Mouse (Mus musculus): ENCODE measurements around the gene Gabarapl2. TPM values are rescaled to one million over a fixed set of nuclear protein-coding genes. Genes with fewer than 3 reads are reported as not detected.
"Not testable (repeated sequence)": the region's sequence is repeated elsewhere in the genome, so short reads cannot be mapped to it uniquely, and the experiment has no call there.

The Gabarapl2 gene
- polyA plus RNA-seq, 1 experiment from 2014 or later, result 220 TPM

DNA sequence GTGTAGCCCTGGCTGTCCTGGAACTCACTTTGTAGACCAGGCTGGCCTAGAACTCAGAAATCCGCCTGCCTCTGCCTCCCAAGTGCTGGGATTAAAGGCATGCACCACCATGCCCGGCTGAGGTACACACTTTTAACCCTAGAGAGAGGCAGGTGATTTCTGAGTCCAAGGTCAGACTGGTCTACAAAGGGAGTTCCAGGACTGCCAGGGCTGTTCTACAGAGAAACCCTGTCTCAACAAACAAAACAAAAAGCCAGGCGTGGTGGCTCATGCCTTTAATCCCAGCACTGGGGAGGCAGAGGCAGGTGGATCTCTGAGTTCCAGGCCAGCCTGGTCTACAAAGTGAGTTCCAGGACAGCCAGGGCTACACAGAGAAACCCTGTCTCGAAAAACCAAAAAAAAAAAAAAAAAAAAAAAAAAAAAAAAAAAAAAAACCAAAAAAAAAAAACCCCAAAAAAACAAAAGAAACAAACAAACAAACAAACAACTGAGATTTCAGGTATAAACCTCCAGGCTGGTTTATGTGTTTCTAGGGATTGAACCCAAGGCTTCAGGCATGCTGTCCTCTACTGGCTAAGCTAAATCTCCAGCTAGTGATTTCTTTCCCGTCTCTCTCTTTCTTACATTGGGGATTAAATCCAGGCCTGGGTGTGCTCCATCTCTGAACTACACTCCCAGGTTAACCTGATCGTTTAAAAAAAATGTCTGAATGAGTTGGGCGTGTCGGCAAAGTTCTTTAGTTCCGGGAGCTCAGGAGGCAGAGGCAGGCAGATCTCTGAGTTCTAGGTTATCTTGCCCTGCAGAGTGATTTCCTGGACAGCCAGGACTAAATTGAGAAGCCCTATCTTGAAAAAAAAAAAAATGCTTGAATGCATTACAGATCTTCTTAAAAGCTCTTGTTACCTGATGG, 2.2 kb upstream of the Gabarapl2 start:
- H3K4me3 ChIP-seq; H3K4me2 ChIP-seq; ATAC-seq (replicated peaks; ENCODE audit: insufficient number of reproducible peaks, insufficient read depth, low FRiP score, low read depth); H3K36me3 ChIP-seq; H3K27me3 ChIP-seq; H3K9me3 ChIP-seq (replicated peaks); H3K27ac ChIP-seq; H3K9ac ChIP-seq: not testable (repeated sequence)
- H3K4me1 ChIP-seq (replicated peaks), result peaks cover 21% of the 10 kb centered on the region
- 87% methylated on average over 9 of the region's 9 CpGs for WGBS

DNA sequence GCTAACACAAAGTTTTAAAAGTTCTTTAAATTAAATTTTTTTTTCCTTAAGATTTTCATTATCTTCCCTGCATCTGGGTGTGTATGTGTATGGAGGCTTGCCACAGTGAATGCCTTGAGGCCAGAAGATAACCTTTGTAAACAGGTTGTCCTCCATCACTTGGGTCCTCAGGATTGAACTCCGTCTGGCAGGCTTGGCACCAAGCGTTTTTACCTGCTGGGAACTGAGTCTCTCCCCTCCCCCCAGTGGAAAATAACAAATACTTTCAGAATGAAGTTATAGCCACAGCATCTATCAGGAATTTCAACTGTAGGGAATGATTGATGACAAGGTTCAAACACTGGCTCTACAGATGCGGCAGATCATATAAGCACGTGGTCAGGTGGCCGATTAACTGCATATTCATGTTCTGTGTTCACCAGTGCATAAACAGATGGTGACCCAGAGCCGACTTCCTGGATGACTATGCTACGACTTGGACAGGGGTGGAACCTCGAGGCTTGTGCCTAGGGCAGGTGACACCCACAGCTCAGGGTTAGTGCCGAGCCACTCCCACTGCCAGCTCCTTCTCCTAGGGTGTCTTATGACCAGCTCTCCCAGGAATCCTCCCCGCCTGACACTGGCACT, 874 bp upstream of the Gabarapl2 start:
- Histone ChIP-seq H3K9me3 (replicated peaks) (no peaks in the 10 kb centered on the region), H3K4me2 (peak overlapping the region; percentile 92), H3K27ac (peak overlapping the region; percentile 79), H3K36me3 (peaks cover 21% of the 10 kb centered on the region), H3K4me3 (peak overlapping the region; percentile 98), H3K4me1 (replicated peaks) (peaks cover 19% of the 10 kb centered on the region), H3K27me3 (no peaks in the 10 kb centered on the region), H3K9ac (peak overlapping the region; percentile 86; the same call in 1 of the 2 replicates)
- 4% methylated on average over 10 of the region's 10 CpGs for WGBS
- peak; percentile 60 for ATAC-seq (replicated peaks; ENCODE audit: insufficient number of reproducible peaks, insufficient read depth, low FRiP score, low read depth)

DNA sequence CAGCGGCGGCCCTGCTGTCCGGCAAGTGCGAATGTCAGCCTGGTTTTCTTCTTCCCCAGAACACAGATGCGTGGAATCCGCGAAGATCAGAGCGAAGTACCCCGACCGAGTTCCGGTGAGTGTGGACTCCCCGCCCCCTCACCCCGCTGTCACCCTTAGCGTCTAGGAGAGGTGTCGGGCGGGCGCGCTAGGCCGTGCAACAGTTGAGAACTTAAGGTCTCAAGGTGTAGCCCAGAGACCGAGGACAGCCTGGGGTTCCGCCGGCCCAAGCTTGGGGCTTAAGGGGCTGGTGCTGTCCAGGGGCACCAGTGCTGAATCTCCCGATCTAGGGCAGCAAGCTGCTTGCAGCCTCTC, 575 bp downstream of the Gabarapl2 start:
- H3K36me3 ChIP-seq, result peaks cover 30% of the 10 kb centered on the region
- ATAC-seq (replicated peaks; ENCODE audit: insufficient number of reproducible peaks, insufficient read depth, low FRiP score, low read depth), result peak; percentile 23; the same call in 1 of the 2 replicates
- under 1% methylated on average over 23 of the region's 23 CpGs for WGBS

DNA sequence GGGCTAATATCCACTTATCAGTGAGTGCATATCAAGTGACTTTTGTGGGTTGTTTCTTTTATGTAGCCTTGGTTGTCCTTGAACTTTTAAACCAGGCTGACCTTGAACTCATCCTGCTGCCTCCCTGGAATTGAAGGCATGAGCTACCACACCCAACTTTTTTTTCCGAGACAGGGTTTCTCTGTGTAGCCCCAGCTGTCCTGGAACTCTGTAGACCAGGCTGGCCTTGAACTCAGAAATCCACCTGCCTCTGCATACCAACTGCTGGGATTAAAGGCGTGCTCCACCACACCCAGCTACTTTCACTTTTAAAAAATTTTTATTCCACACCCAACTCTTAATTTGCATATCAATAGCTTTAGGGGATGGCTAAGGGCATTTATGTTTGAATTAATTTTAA, 3.0 kb downstream of the Gabarapl2 start:
- H3K4me1 ChIP-seq (replicated peaks), result peaks cover 19% of the 10 kb centered on the region
- peaks cover 47% of the 10 kb centered on the region for H3K36me3 ChIP-seq
- no peaks in the 10 kb centered on the region for H3K9me3 ChIP-seq (replicated peaks)
- 89% methylated on average over 2 of the region's 2 CpGs for WGBS
- no peak overlapping the region for H3K4me3 ChIP-seq
- no peaks in the 10 kb centered on the region for H3K27me3 ChIP-seq
- no peak overlapping the region for H3K9ac ChIP-seq
- ATAC-seq (replicated peaks; ENCODE audit: insufficient number of reproducible peaks, insufficient read depth, low FRiP score, low read depth), result no peak
- H3K4me2 ChIP-seq, result no peak overlapping the region
- no peak overlapping the region for H3K27ac ChIP-seq

More for the DNA sequence above, 575 bp downstream of the Gabarapl2 start:
- Histone ChIP-seq H3K9me3 (replicated peaks) (no peaks in the 10 kb centered on the region), H3K27me3 (no peaks in the 10 kb centered on the region), H3K27ac (peak overlapping the region; percentile 79), H3K4me3 (peak overlapping the region; percentile 98), H3K9ac (peak overlapping the region; percentile 86), H3K4me1 (replicated peaks) (peaks cover 19% of the 10 kb centered on the region), H3K4me2 (peak overlapping the region; percentile 92)

DNA sequence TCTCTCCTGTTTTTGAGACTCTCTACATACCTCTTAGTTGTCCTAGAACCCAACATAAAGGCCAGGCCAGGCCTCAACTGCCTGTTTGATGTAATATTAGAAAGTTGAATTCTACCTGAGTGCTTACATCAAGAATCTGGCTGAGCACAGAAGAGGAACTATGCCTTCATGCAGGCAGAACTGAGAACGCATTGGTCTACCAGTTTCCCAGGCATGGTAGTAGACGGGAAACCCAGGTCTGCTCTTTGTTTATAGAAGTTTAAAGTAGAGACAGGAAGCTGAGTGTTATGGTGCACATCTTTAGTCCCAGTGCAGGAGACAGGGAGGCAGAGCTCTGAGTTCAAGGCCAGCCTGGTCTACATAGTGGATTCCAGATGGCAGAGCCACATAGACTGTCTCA, 6.6 kb downstream of the Gabarapl2 start:
- Histone ChIP-seq H3K36me3 (peaks cover 60% of the 10 kb centered on the region), H3K4me2 (no peak overlapping the region), H3K9me3 (replicated peaks) (no peaks in the 10 kb centered on the region), H3K27me3 (no peaks in the 10 kb centered on the region), H3K27ac (no peak overlapping the region), H3K9ac (no peak overlapping the region), H3K4me1 (replicated peaks) (peaks cover under 1% of the 10 kb centered on the region), H3K4me3 (no peak overlapping the region)
- ATAC-seq (replicated peaks; ENCODE audit: insufficient number of reproducible peaks, insufficient read depth, low FRiP score, low read depth), result no peak
- WGBS, result 88% methylated on average over 2 of the region's 2 CpGs

DNA sequence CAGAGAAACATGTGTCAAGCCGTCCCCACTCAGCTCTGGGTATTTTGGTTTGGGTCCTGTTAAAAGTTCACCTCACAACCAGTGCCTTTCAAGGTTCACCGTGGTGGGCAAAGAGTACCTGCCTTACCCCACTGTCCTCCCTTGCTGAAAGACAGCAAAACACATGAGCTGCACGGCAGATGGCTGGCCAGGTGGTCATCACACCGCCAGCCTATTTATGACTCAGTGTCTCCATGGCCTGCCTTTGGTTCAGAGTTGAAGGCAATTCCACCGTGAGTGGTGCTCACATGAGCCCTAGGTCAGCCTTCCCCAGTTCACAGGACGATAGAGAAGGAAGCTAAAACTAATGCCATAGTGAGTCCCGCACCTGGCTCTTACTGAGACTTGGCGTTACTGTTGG, 7.5 kb downstream of the Gabarapl2 start:
- Histone ChIP-seq H3K9ac (no peak overlapping the region), H3K9me3 (replicated peaks) (no peaks in the 10 kb centered on the region), H3K27me3 (no peaks in the 10 kb centered on the region), H3K4me1 (replicated peaks) (no peaks in the 10 kb centered on the region), H3K4me3 (no peak overlapping the region), H3K36me3 (peaks cover 56% of the 10 kb centered on the region), H3K27ac (no peak overlapping the region), H3K4me2 (no peak overlapping the region)
- ATAC-seq (replicated peaks; ENCODE audit: insufficient number of reproducible peaks, insufficient read depth, low FRiP score, low read depth), result no peak
- 88% methylated on average over 8 of the region's 8 CpGs for WGBS

DNA sequence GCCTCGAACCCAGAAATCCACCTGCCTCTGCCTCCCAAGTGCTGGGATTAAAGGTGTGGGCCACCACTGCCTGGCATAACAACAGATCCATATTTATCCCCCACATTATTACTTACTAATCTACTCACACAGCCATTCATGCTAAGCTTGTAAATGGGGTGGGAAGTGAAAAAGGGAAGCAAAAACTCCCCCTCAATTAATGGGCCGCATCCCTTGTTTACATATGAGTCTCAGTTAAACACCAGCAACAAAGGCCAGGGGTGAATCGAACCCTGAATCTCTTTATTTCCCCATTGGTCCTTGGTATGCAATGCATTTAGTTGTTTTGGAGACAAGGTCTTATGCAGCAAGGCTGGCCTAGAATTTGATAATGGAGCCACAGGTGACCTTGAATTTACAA, 10.3 kb downstream of the Gabarapl2 start:
- H3K36me3 ChIP-seq, result peaks cover 55% of the 10 kb centered on the region
- ATAC-seq (replicated peaks; ENCODE audit: insufficient number of reproducible peaks, insufficient read depth, low FRiP score, low read depth), result no peak
- no peaks in the 10 kb centered on the region for H3K4me1 ChIP-seq (replicated peaks)
- H3K4me3 ChIP-seq, result no peak overlapping the region
- no peak overlapping the region for H3K9ac ChIP-seq
- 86% methylated on average over 3 of the region's 3 CpGs for WGBS
- H3K4me2 ChIP-seq, result no peak overlapping the region
- H3K27ac ChIP-seq, result no peak overlapping the region
- H3K9me3 ChIP-seq (replicated peaks), result no peaks in the 10 kb centered on the region
- H3K27me3 ChIP-seq, result no peaks in the 10 kb centered on the region

DNA sequence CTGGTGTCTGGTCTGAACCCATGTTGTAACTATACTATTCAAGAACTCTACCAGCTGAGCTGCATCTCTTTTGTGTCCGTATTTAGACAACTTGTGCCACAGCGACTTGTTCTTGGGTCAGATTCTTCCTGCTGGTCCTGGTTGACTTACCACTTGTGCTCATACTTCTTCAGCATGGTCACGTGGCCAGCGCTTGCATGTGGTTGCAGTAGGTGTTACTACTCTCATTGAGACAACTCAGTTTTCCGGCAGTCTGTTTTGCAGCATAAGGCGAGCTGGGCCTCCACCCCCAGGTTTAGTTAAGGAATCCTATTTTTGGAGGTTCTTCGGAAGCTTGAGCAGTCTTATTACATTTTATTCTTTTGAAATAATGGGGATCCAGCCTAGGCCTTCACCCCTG, 10.8 kb downstream of the Gabarapl2 start:
- no peaks in the 10 kb centered on the region for H3K27me3 ChIP-seq
- H3K9ac ChIP-seq, result no peak overlapping the region
- H3K27ac ChIP-seq, result no peak overlapping the region
- H3K9me3 ChIP-seq (replicated peaks), result no peaks in the 10 kb centered on the region
- no peaks in the 10 kb centered on the region for H3K4me1 ChIP-seq (replicated peaks)
- H3K36me3 ChIP-seq, result peaks cover 52% of the 10 kb centered on the region
- no peak overlapping the region for H3K4me2 ChIP-seq
- no peak overlapping the region for H3K4me3 ChIP-seq
- no peak for ATAC-seq (replicated peaks; ENCODE audit: insufficient number of reproducible peaks, insufficient read depth, low FRiP score, low read depth)
- whole genome bisulfite sequencing, result 93% methylated on average over 7 of the region's 7 CpGs

DNA sequence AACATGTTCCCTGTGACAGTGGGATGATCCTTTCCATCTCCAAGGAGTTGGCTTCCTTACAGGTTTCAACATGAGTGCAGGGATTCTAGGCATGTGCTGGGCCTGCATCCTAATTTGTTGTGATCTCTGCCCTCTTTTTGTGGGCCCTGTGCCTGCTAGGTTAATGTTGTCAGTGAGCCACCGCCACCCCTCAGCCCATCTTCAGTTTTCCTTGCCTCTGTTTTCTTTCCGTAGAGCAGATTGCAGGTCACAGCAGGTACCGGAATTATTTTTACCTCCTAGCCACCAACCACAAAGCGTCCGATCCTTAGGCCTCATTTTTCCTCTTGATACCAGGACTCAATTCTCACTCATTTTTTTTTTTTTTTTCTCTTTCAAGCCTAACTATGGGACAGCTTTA, 11.4 kb downstream of the Gabarapl2 start:
- Histone ChIP-seq H3K9ac (no peak overlapping the region), H3K9me3 (replicated peaks) (no peaks in the 10 kb centered on the region), H3K4me2 (no peak overlapping the region), H3K4me1 (replicated peaks) (no peaks in the 10 kb centered on the region), H3K27me3 (no peaks in the 10 kb centered on the region), H3K4me3 (no peak overlapping the region), H3K36me3 (peaks cover 56% of the 10 kb centered on the region), H3K27ac (no peak overlapping the region)
- WGBS, result 91% methylated on average over 5 of the region's 5 CpGs
- no peak for ATAC-seq (replicated peaks; ENCODE audit: insufficient number of reproducible peaks, insufficient read depth, low FRiP score, low read depth)

DNA sequence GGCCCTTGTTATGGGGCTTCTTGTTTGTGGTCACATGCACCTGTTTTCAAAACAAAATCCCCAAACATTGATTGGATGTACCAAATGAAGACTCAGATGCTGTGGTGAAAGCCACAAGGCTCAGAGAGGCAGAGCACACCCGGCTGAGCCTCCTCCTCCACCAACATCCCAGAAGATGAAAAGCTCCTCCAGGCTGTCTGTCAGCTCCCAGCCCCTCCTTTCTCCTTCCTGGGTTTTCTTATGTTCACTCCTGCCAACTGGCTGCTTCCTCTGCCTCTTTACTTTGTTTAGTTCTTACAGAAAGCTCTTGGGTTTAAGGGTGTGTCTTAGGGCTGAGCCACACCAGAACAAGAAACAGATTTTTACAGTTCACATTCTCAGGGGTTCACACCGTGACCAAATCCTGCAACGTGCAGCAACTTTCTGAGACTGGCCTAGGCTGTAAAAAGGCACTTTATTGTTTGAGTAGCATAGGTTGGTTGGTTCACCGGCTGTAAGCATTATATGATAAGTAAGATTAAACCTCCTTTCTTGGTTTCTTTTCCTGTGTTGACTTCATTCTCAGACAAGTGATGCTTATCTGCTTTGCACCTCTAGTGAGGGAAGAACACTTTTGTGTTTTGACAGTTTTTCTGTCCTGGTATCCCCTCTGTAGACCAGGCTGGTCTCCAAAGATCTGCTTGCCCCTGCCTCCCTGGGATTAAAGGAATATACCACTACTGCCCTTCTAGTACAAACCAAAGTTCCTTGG, 14.5 kb downstream of the Gabarapl2 start:
- Histone ChIP-seq H3K27me3 (no peaks in the 10 kb centered on the region), H3K9me3 (replicated peaks) (no peaks in the 10 kb centered on the region), H3K4me2 (no peak overlapping the region), H3K36me3 (peaks cover 37% of the 10 kb centered on the region), H3K27ac (no peak overlapping the region), H3K4me3 (no peak overlapping the region), H3K4me1 (replicated peaks) (no peaks in the 10 kb centered on the region), H3K9ac (no peak overlapping the region)
- no peak for ATAC-seq (replicated peaks; ENCODE audit: insufficient number of reproducible peaks, insufficient read depth, low FRiP score, low read depth)
- WGBS, result 75% methylated on average over 4 of the region's 4 CpGs

DNA sequence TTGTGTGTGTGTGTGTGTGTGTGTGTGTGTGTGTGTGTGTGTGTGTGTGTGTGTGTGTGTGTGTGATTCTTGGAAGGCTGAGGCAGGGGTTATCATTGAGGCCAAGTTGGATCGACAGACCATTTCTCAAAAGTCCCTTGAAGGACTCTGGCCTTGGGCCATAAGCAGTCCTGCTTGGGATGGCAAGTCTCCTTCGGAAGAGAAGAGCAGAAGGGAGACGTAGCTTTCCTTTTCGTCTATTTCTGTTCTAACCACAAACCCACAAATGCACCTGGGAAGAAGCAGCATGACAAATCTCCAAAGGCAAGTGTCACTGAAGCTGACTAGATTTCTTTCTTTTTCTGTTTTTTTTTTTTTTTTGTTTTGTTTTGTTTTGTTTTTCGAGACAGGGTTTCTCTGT, 15.4 kb downstream of the Gabarapl2 start:
- Histone ChIP-seq H3K9me3 (replicated peaks) (no peaks in the 10 kb centered on the region), H3K4me2 (no peak overlapping the region), H3K4me3 (no peak overlapping the region), H3K9ac (no peak overlapping the region), H3K36me3 (peaks cover 36% of the 10 kb centered on the region), H3K27me3 (no peaks in the 10 kb centered on the region), H3K4me1 (replicated peaks) (no peaks in the 10 kb centered on the region), H3K27ac (no peak overlapping the region)
- no peak for ATAC-seq (replicated peaks; ENCODE audit: insufficient number of reproducible peaks, insufficient read depth, low FRiP score, low read depth)
- WGBS, result 72% methylated on average over 5 of the region's 5 CpGs
